Mouse (Mus musculus) lung, adult 2 months (tissue): ENCODE data around the gene Akap5. TPM values are rescaled to one million over a fixed set of nuclear protein-coding genes. Genes with fewer than 3 reads are reported as not detected.

Experiments used
- DNase-seq: peaks from one replicate; pipeline ENCODE4 v3.0.0; 2022
- H3K4me1 ChIP-seq: fragments of 200-500 bp; 2 replicates; pipeline ENCODE4 v1.6.1; 2011; ENCODE audit warnings: low read length; ENCODE audit not compliant: control insufficient read depth, insufficient read depth
- H3K4me3 ChIP-seq: fragments of 200-500 bp; replicated peaks from 2 replicates; pipeline ENCODE3; 2011; ENCODE audit warnings: low read depth, mild to moderate bottlenecking, control low read depth, low read length; ENCODE audit errors: extremely low read depth
- CTCF ChIP-seq: fragments of 200-500 bp; IDR thresholded peaks from 2 replicates; pipeline ENCODE4 v1.5.1; 2011; ENCODE audit warnings: mild to moderate bottlenecking, low read length, control low read depth; ENCODE audit not compliant: insufficient read depth
- POLR2A ChIP-seq: fragments of 200-500 bp; IDR thresholded peaks from 2 replicates; pipeline ENCODE4 v1.6.1; 2011; ENCODE audit warnings: low read depth, mild to moderate bottlenecking, control low read depth, low read length, borderline replicate concordance; ENCODE audit errors: extremely low read depth
- WGBS: fragments of 180-500 bp; shearing (Covaris S2); methylation state at CpG from one replicate; pipeline ENCODE4 v1.1.7; 2018; 5-methylcytosine and 5-hydroxymethylcytosine counted together
- polyA plus RNA-seq: library from polyadenylated mRNA; depleted of rRNA; stranded (reverse); fragments of >200 nt; gene quantifications from 2 replicates; pipeline ENCODE4 v1.2.3, GENCODE M21; 2012; rRNA removed

The Akap5 gene
- polyA plus RNA-seq, 1 experiment, result 72.3 TPM

DNA sequence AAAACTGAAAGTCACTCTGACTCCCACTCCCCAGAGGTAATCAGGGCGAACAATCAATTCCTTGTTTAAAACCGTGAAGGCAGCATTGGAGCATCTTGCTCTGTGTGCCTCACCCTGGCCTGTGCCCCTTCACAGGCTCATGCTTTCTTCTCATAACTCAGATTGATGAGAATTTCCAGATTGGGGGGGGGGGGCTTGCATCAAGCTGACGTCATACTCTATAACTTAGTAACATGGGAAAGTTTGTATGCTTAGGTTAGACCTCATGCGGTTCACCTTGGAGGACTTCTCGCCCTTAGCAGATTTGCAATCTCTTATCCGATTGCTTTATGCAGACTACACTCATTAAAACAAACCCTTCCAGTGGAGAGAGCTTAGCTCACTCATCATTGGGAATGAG is 49.3 kb downstream of the Akap5 start:
- TF ChIP-seq CTCF (no peak), POLR2A (no peak)

GRCm38 (mm10) chr12:76374911-76375310 is 50.2 kb downstream of the Akap5 start:
- Histone ChIP-seq H3K4me1 (peaks cover 22% of the 10 kb centered on the region; the same call in 1 of the 2 replicates), H3K4me3 (no peak overlapping the region)
- DNase-seq, result no peak
- no peak for TF ChIP-seq POLR2A
- no peak for TF ChIP-seq CTCF
- 66% methylated on average over 4 of the region's 4 CpGs for WGBS

More for the DNA sequence above, 49.3 kb downstream of the Akap5 start:
- WGBS, result 64% methylated on average over 6 of the region's 6 CpGs
- H3K4me3 ChIP-seq, result no peak overlapping the region
- H3K4me1 ChIP-seq, result peaks cover 22% of the 10 kb centered on the region; the same call in 1 of the 2 replicates
- DNase-seq, result no peak

- Histone ChIP-seq H3K4me1 (peaks cover 25% of the 10 kb centered on the region), H3K4me3 (no peak overlapping the region)
- no peak for TF ChIP-seq POLR2A
- TF ChIP-seq CTCF, result no peak
- 70% methylated on average over 3 of the region's 3 CpGs for WGBS
- no peak for DNase-seq
Observed at GRCm38 (mm10) chr12:76375506-76375905, 50.8 kb downstream of the Akap5 start.

DNA sequence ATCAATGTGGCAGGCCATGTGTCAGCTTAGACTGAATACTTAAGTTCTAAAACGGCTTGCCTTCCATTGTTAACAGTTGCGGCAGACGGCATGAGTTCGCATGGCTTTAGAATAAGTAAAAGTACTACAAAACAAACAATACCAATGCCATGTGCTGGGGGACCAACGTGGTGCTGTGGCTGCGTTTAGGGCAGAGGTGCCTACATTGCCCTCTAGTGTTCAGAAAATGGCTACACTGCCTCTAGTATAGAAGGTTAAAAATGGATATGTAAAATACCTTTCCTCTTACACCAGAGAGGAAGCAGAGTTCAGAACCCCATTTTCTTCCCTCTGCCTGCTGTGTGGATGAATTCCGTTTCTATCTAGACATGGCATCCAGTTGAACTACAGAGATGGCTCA is 52.0 kb downstream of the Akap5 start:
- Histone ChIP-seq H3K4me3 (no peak overlapping the region), H3K4me1 (peaks cover 27% of the 10 kb centered on the region)
- peak; percentile 14 for DNase-seq
- 31% methylated on average over 7 of the region's 7 CpGs for WGBS
- peak; percentile 70 for TF ChIP-seq CTCF
- no peak for TF ChIP-seq POLR2A

DNA sequence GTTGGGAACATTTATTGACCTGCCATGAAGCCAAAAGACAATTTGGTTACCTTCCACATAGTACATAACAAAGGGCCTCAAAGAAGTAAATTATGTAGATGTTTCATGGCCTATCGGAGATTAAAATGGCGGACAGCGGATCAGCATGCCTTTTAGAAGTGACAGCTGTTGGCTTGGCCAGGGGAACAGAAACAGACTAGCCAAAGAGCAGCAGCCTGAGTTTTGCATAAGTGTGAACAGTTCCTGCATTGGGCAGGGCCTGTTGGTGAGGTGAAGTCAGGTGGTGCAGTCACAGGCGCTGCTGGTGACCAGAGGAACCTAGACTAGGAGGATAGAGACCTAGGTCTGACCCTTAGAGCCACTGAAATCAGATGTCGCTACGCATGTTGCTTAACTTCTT is 52.4 kb downstream of the Akap5 start:
- no peak overlapping the region for H3K4me3 ChIP-seq
- 92% methylated on average over 6 of the region's 6 CpGs for WGBS
- peaks cover 25% of the 10 kb centered on the region for H3K4me1 ChIP-seq
- no peak for DNase-seq
- TF ChIP-seq CTCF (no peak), POLR2A (no peak)

DNA sequence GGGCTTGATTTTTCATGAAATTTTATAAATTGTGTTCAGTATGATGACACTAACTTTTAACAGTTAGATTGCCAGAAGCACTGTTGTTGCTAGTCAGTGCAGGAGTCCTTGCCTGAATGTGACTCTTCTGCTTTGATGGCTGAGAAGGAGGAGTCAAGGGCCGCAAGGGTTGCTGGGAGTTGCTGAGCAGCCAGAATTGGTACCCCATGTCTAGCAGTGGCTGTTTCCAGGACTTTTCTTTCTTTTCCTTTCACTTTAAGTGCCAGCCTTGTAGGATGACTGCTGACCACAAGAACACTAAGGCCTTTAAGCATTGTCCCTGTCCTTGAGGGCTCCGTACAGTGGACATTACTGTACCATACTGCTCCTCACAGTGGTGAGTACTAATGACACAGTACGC is 53.0 kb downstream of the Akap5 start:
- whole genome bisulfite sequencing, result 84% methylated on average over 3 of the region's 3 CpGs
- H3K4me1 ChIP-seq, result peaks cover 20% of the 10 kb centered on the region
- TF ChIP-seq CTCF (no peak), POLR2A (no peak)
- no peak overlapping the region for H3K4me3 ChIP-seq
- DNase-seq, result no peak

DNA sequence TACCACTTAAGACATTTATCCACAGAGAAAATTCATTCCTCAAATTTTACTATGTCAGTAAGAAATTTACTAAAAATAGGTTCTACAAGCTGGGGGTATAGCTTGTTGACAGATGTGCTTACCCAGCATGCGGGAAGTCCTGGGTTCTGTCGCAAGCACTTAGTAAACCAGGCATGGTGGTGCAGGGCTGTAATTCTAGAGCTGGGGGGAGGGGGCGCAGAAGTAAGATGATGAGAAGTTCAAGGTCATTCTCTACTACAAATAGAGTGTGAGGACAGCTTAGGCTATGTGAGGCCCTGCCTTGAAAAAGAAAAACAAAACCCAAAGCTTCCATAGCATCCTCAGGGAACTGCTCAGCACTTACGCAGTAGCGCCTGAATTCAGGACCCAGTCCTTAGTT is 53.9 kb downstream of the Akap5 start:
- Histone ChIP-seq H3K4me3 (no peak overlapping the region), H3K4me1 (peaks cover 17% of the 10 kb centered on the region)
- no peak for DNase-seq
- 77% methylated on average over 5 of the region's 5 CpGs for WGBS
- no peak for TF ChIP-seq POLR2A
- no peak for TF ChIP-seq CTCF

DNA sequence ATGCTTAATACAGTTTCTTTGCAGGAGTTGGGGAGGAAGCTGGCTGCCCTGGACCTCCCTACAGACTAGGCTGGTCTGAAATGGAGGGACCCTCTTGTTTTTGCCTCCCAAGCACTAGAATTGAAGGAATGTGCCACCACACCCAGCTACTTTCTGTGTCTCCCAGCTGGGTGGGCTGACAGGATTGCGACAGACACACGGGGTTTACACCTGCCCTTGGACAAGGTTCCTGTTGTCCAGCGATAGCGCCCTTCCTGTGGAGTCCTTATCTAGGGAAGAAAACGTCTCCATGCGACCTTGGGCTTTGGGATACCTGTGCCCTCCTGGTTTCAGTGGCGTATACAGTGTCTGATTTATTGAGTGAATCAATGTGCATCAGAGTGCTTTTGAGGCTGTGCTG is 55.5 kb downstream of the Akap5 start:
- H3K4me1 ChIP-seq, result peaks cover 17% of the 10 kb centered on the region

More for the DNA sequence above, 55.5 kb downstream of the Akap5 start:
- DNase-seq, result no peak
- WGBS, result 62% methylated on average over 7 of the region's 7 CpGs
- no peak overlapping the region for H3K4me3 ChIP-seq
- TF ChIP-seq POLR2A (no peak), CTCF (no peak)

Other genes with a start within 250 kb of the Akap5 start
- 2.6 and 2.7 TPM in 2 replicates for gene Esr2, start 147.6 kb upstream of the Akap5 start, polyA plus RNA-seq
- not detected in 2 replicates for gene Tex21, start 78.1 kb upstream of the Akap5 start, polyA plus RNA-seq
- gene Mthfd1, start 69.6 kb upstream of the Akap5 start, polyA plus RNA-seq, result 69.8 and 96.2 TPM in 2 replicates
- 6.4 and 6.8 TPM in 2 replicates for gene Zbtb25, start 44.7 kb downstream of the Akap5 start, polyA plus RNA-seq
- gene Zbtb1, start 45.4 kb downstream of the Akap5 start, polyA plus RNA-seq, result 1.9 and 2.2 TPM in 2 replicates
- 16.4 and 24.0 TPM in 2 replicates for gene Hspa2, start 79.3 kb downstream of the Akap5 start, polyA plus RNA-seq
- gene Ppp1r36, start 92.6 kb downstream of the Akap5 start, polyA plus RNA-seq, result 1.1 and 1.8 TPM in 2 replicates
- 19.5 and 20.4 TPM in 2 replicates for gene Plekhg3, start 206.0 kb downstream of the Akap5 start, polyA plus RNA-seq